22 mouse cellular contexts compared by ENCODE assay signal in genomic region chr11:111009471-111009870, GRCm38 (mm10). TPM values are rescaled to one million over a fixed set of nuclear protein-coding genes. Genes with fewer than 3 reads are reported as not detected.
A peak's percentile ranks its signal among the peaks of the same experiment; 100 is the strongest.
DNase-seq lines count a peak whose midpoint lies in the region.
"Had no signal": no experiment of that assay in that cellular context is flagged by ENCODE, and none has a peak within 500 bp of the region (broad histone marks: within the 10 kb centered on the region; RNA-seq: fewer than 3 reads in every experiment).

No protein-coding gene starts in this region.

- peak; percentile 79 for DNase-seq in embryo, embryonic 10 days (ENCODE audit: low spot score)
- peak; percentile 71 for DNase-seq in embryo, embryonic 10.5 days (ENCODE audit: low spot score)
- DNase-seq in embryonic facial prominence, embryonic 10.5 days (ENCODE audit: low spot score) = peak; percentile 68
- DNase-seq in limb, embryonic 10.5 days (ENCODE audit: low spot score) = peak; percentile 41
- no peak for DNase-seq in kidney, postnatal 14 days
- DNase-seq in gastrocnemius, postnatal 36 days = no peak
- DNase-seq in gastrocnemius, postnatal 14 days = no peak
- DNase-seq: adrenal gland, adult 2 months; cerebellum, adult 11 months; cerebellum, adult 8-10 months; cerebellum, postnatal 14 days; forebrain, postnatal 0 days; heart, adult 2 months; heart, postnatal 14 days had no signal

- no peaks in the 10 kb centered on the region for H3K27me3 ChIP-seq in embryonic facial prominence, embryonic 10.5 days (replicated peaks; ENCODE audit: low read depth, poor library complexity, severe bottlenecking)
- H3K27me3 ChIP-seq in limb, embryonic 10.5 days (ENCODE audit: low read depth, poor library complexity, severe bottlenecking) = no peaks in the 10 kb centered on the region
- H3K27me3 ChIP-seq: forebrain, embryonic 13.5 days; heart, embryonic 15.5 days had no signal

- H3K4me1 ChIP-seq in embryonic facial prominence, embryonic 10.5 days = peaks cover 20% of the 10 kb centered on the region
- peaks cover 17% of the 10 kb centered on the region for H3K4me1 ChIP-seq in limb, embryonic 10.5 days
- H3K4me1 ChIP-seq: forebrain, embryonic 13.5 days had no signal

- 37% methylated on average over 3 of the region's 3 CpGs for WGBS in embryonic facial prominence, embryonic 10.5 days
- WGBS in limb, embryonic 10.5 days = 15% methylated on average over 3 of the region's 3 CpGs

- no peak overlapping the region for H3K4me3 ChIP-seq in embryonic facial prominence, embryonic 10.5 days
- H3K4me3 ChIP-seq in limb, embryonic 10.5 days = no peak overlapping the region
- H3K4me3 ChIP-seq: forebrain, embryonic 13.5 days; heart, adult 2 months; heart, embryonic 15.5 days had no signal

- no peaks in the 10 kb centered on the region for H3K9me3 ChIP-seq in embryonic facial prominence, embryonic 10.5 days
- H3K9me3 ChIP-seq in limb, embryonic 10.5 days (replicated peaks) = no peaks in the 10 kb centered on the region
- H3K9me3 ChIP-seq: forebrain, embryonic 13.5 days; heart, embryonic 15.5 days had no signal

- no peaks in the 10 kb centered on the region for H3K36me3 ChIP-seq in embryonic facial prominence, embryonic 10.5 days (replicated peaks)
- no peaks in the 10 kb centered on the region for H3K36me3 ChIP-seq in limb, embryonic 10.5 days
- H3K36me3 ChIP-seq: heart, embryonic 15.5 days had no signal

- intact Hi-C loops in gastrocnemius, postnatal 36 days (cut with DNase I) = no loop called here
- intact Hi-C loops in gastrocnemius, postnatal 14 days (cut with DNase I; ENCODE audit: low total_unique reads) = no loop called here

- H3K27ac ChIP-seq in embryonic facial prominence, embryonic 10.5 days (replicated peaks) = peak overlapping the region; percentile 40; the same call in 1 of the 2 replicates
- H3K27ac ChIP-seq in limb, embryonic 10.5 days = 0 out of 2 replicates have a peak overlapping the region, but pooled peaks have one; percentile 9
- H3K27ac ChIP-seq: forebrain, embryonic 13.5 days; heart, adult 2 months; heart, embryonic 15.5 days; hindbrain, embryonic 14.5 days had no signal

RNA-seq across cellular contexts. Expression of gene Kcnj16, which starts 41.6 kb away (rescaled TPM):
- 0.15 and 0.27 TPM in 2 replicates for polyA plus RNA-seq in embryonic facial prominence, embryonic 10.5 days (2016; fragmentation: Nextera tagmentation; extraction: Ambion mirVana)
- polyA plus RNA-seq in limb, embryonic 10.5 days (2016; fragmentation: Nextera tagmentation; extraction: Ambion mirVana) = not detected in 2 replicates
- not detected for total RNA-seq in gastrocnemius, postnatal 36 days (2021)
- total RNA-seq in gastrocnemius, postnatal 14 days (2021) = not detected
- total RNA-seq: adrenal gland, adult 2 months; common myeloid progenitor, adult 5-6 weeks; ES-E14; gastrocnemius, adult 8-10 months; hematopoietic stem cell, adult 5-6 weeks had no signal
- polyA plus RNA-seq: adrenal gland, adult 2 months; forebrain, embryonic 13.5 days; heart, adult 2 months; heart, embryonic 15.5 days; inflammation-experienced regulatory T-cells, adult 6 months had no signal

RNA-seq across cellular contexts. Expression of gene Kcnj2, which starts 56.5 kb away (rescaled TPM):
- 2.4 and 2.7 TPM in 2 replicates for polyA plus RNA-seq in embryonic facial prominence, embryonic 10.5 days (2016; fragmentation: Nextera tagmentation; extraction: Ambion mirVana)
- 1.2 and 2.5 TPM in 2 replicates for polyA plus RNA-seq in limb, embryonic 10.5 days (2016; fragmentation: Nextera tagmentation; extraction: Ambion mirVana)
- total RNA-seq in gastrocnemius, postnatal 36 days (2021) = 10 to 100 TPM; 29.8 to 46.5 TPM
- total RNA-seq in gastrocnemius, postnatal 14 days (2021) = 10 to 100 TPM; 31.6 to 32.4 TPM
- polyA plus RNA-seq: inflammation-experienced regulatory T-cells, adult 6 months had no signal

Comparison
In these comparisons a context has a peak if more than half of its experiments do, and no peak if none do; other contexts are left out.
1. DNase-seq: peak in embryo, embryonic 10 days (single experiment), embryo, embryonic 10.5 days (single experiment), embryonic facial prominence, embryonic 10.5 days (single experiment) and limb, embryonic 10.5 days (single experiment); none in kidney, postnatal 14 days (single experiment), gastrocnemius, postnatal 36 days (0 of 2) and gastrocnemius, postnatal 14 days (single experiment).